Mouse (Mus musculus) neutrophil, adult 59 days (primary cell): ENCODE results near the gene H2al1n. TPM values are rescaled to one million over a fixed set of nuclear protein-coding genes. Genes with fewer than 3 reads are reported as not detected.

Source experiments
- total RNA-seq, 2 experiments: library from RNA; stranded (reverse); gene quantifications; 1 replicate in 1 of 2; 2 replicates in 1 of 2; pipeline ENCODE4 v1.2.4; 2023

Gene H2al1n
- total RNA-seq: not detected

DNA sequence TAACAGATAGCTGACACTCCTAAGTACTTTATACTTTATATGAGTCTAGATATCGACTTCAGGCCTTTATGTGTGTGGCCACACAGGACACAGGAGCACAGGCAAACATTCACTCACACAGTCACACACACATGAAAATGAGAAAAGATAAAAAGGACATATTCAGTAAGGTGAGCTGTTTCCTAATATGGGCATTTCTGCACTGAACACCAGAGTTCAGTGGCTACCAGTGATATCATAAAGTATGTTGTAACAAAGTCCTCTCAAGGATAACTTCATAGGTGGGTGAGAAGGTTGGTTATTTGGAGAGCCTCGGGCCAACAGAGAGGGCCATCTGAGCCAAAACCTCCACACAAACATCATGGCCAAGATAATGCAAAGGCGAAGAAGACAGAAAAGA lies at the start of gene H2al1n:
H2al1n (plus strand) TSS at position 301 of the 400 bp plus-strand sequence.

